Mouse (Mus musculus) MEL (cell line): ENCODE data around the gene Atp5d.

Source experiments
- CHD1 ChIP-seq: IDR thresholded peaks from 2 replicates; pipeline ENCODE4 v1.6.1; 2012; ENCODE audit warnings: low read depth, mild to moderate bottlenecking, inconsistent platforms, low read length, improper control_type of control experiment
- CTCF ChIP-seq, 3 experiments: IDR thresholded peaks in 2 of 3; conservative IDR thresholded peaks in 1 of 3; 2 replicates each; pipeline ENCODE4 v1.5.1; 2011 to 2012; ENCODE audit warnings: low read length in 3 of 3, low read depth in 2 of 3, mild to moderate bottlenecking in 2 of 3, improper control_type of control experiment in 1 of 3, inconsistent platforms in 1 of 3, mixed read lengths in 1 of 3, moderate library complexity in 1 of 3; ENCODE audit not compliant: control insufficient read depth in 1 of 3, insufficient read depth in 1 of 3, poor library complexity in 1 of 3, severe bottlenecking in 1 of 3
- E2F4 ChIP-seq: IDR thresholded peaks from 2 replicates; pipeline ENCODE4 v1.6.1; 2011; ENCODE audit warnings: low read depth, low read length, improper control_type of control experiment, borderline replicate concordance
- EP300 ChIP-seq, 2 experiments: IDR thresholded peaks; 2 replicates each; pipeline ENCODE4 v1.6.1; 2011; ENCODE audit warnings: improper control_type of control experiment in 2 of 2, low read length in 2 of 2, low read depth in 1 of 2, mild to moderate bottlenecking in 1 of 2
- JUND ChIP-seq: IDR thresholded peaks from 2 replicates; pipeline ENCODE4 v1.6.1; 2011; ENCODE audit warnings: low read depth, mild to moderate bottlenecking, improper control_type of control experiment, low read length
- MAZ ChIP-seq: IDR thresholded peaks from 2 replicates; pipeline ENCODE4 v1.6.1; 2012; ENCODE audit warnings: low read depth, mild to moderate bottlenecking, inconsistent platforms, low read length, improper control_type of control experiment
- POLR2A ChIP-seq, 2 experiments: IDR thresholded peaks; 2 replicates each; pipeline ENCODE4 v1.6.1; 2011 to 2012; ENCODE audit warnings: low read length in 2 of 2, mild to moderate bottlenecking in 2 of 2, control low read depth in 1 of 2, improper control_type of control experiment in 1 of 2, low read depth in 1 of 2, moderate library complexity in 1 of 2; ENCODE audit not compliant: control insufficient read depth in 1 of 2, insufficient read depth in 1 of 2, poor library complexity in 1 of 2
- SMC3 ChIP-seq: IDR thresholded peaks from 2 replicates; pipeline ENCODE4 v1.6.1; 2011; ENCODE audit warnings: low read depth, low read length, improper control_type of control experiment
- TAL1 ChIP-seq: IDR thresholded peaks from 2 replicates; pipeline ENCODE4 v1.6.1; 2012; ENCODE audit warnings: mild to moderate bottlenecking, inconsistent platforms, low read length, moderate library complexity, mixed read lengths
- USF2 ChIP-seq, 2 experiments: IDR thresholded peaks; 2 replicates each; pipeline ENCODE4 v1.6.1; 2011 to 2012; ENCODE audit warnings: improper control_type of control experiment in 2 of 2, low read length in 2 of 2, borderline replicate concordance in 1 of 2, inconsistent platforms in 1 of 2, low read depth in 1 of 2, mild to moderate bottlenecking in 1 of 2; ENCODE audit not compliant: insufficient read depth in 1 of 2
- ZNF384 ChIP-seq: IDR thresholded peaks from 2 replicates; pipeline ENCODE4 v1.6.1; 2012; ENCODE audit warnings: low read depth, mild to moderate bottlenecking, inconsistent platforms, low read length, improper control_type of control experiment

- TF ChIP-seq CHD1: no peak
- no peak for TF ChIP-seq POLR2A (IDR thresholded peaks at IDR 0.05; ENCODE audit: control insufficient read depth in 1 of 2, insufficient read depth in 1 of 2, low read depth in 1 of 2, low read length in 2 of 2, poor library complexity in 1 of 2)
- no peak for TF ChIP-seq MAZ
- TF ChIP-seq CTCF (IDR thresholded peaks at IDR 0.05 in 2 of 3, conservative IDR thresholded peaks at IDR 0.05 in 1 of 3; ENCODE audit: control insufficient read depth in 1 of 3, insufficient read depth in 1 of 3, low read depth in 2 of 3, low read length in 3 of 3, poor library complexity in 1 of 3, severe bottlenecking in 1 of 3): no peak
- TF ChIP-seq ZNF384: no peak
- no peak for TF ChIP-seq USF2 (IDR thresholded peaks at IDR 0.05; ENCODE audit: borderline replicate concordance in 1 of 2, insufficient read depth in 1 of 2, low read depth in 1 of 2, low read length in 2 of 2)
- TF ChIP-seq JUND: no peak
- TF ChIP-seq TAL1: no peak
- TF ChIP-seq E2F4: no peak
- no peak for TF ChIP-seq SMC3
- TF ChIP-seq EP300 (IDR thresholded peaks at IDR 0.05; ENCODE audit: low read depth in 1 of 2, low read length in 2 of 2): no peak
These were observed 39.2 kb downstream of the Atp5d start for GRCm38 (mm10) chr10:80177441-80178279.
